Mouse (Mus musculus) embryonic facial prominence, embryonic 11.5 days (tissue): ENCODE data around the gene Rbm46. TPM values are rescaled to one million over a fixed set of nuclear protein-coding genes. Genes with fewer than 3 reads are reported as not detected.

Experiments
- ATAC-seq: fragments of 200-750 bp; cut with Nextera tagmentation; replicated peaks from 2 replicates; pipeline ENCODE4 v1.8.0; 2017; ENCODE audit warnings: low read depth; ENCODE audit not compliant: insufficient number of reproducible peaks, low FRiP score, low TSS enrichment
- DNase-seq: peaks from one replicate; pipeline ENCODE4 v3.0.0-alpha.2; 2015; ENCODE audit warnings: low spot score
- H3K27ac ChIP-seq: fragments of 300-500 bp; sonication (generic); replicated peaks from 2 replicates; pipeline ENCODE4 v1.5.1; 2014; ENCODE audit warnings: mild to moderate bottlenecking, low read depth, low read length, control low read depth
- H3K27me3 ChIP-seq: fragments of 300-500 bp; sonication (generic); 2 replicates; pipeline ENCODE4 v1.6.1; 2014; ENCODE audit warnings: mild to moderate bottlenecking, low read length, moderate library complexity, mixed read lengths; ENCODE audit not compliant: control insufficient read depth, insufficient read depth
- H3K36me3 ChIP-seq: fragments of 300-500 bp; sonication (generic); replicated peaks from 2 replicates; pipeline ENCODE4 v1.6.1; 2014; ENCODE audit warnings: low read depth, mild to moderate bottlenecking, low read length, moderate library complexity, mixed read lengths; ENCODE audit not compliant: control insufficient read depth, insufficient read depth
- H3K4me1 ChIP-seq: fragments of 300-500 bp; sonication (generic); 2 replicates; pipeline ENCODE4 v1.6.1; 2014; ENCODE audit warnings: low read length, mixed read lengths; ENCODE audit not compliant: control insufficient read depth, insufficient read depth
- H3K4me2 ChIP-seq: fragments of 300-500 bp; sonication (generic); 2 replicates; pipeline ENCODE4 v1.6.1; 2014; ENCODE audit warnings: low read depth, mild to moderate bottlenecking, control low read depth, low read length, moderate library complexity
- H3K4me3 ChIP-seq: fragments of 300-500 bp; sonication (generic); 2 replicates; pipeline ENCODE4 v1.5.1; 2014; ENCODE audit warnings: low read depth, low read length, control low read depth
- H3K9ac ChIP-seq: fragments of 300-500 bp; sonication (generic); replicated peaks from 2 replicates; pipeline ENCODE4 v1.6.1; 2014; ENCODE audit warnings: mild to moderate bottlenecking, control low read depth, low read length
- H3K9me3 ChIP-seq: fragments of 300-500 bp; sonication (generic); replicated peaks from 2 replicates; pipeline ENCODE4 v1.6.1; 2016; ENCODE audit warnings: mild to moderate bottlenecking, low read length, inconsistent platforms, mixed read lengths; ENCODE audit not compliant: control insufficient read depth
- WGBS: fragments of 180-500 bp; shearing (Covaris S2); extraction: QIAGEN DNeasy Blood & Tissue Kit; methylation state at CpG from one replicate; pipeline ENCODE4 v1.1.7; 2014; 5-methylcytosine and 5-hydroxymethylcytosine counted together
- polyA plus RNA-seq: library from polyadenylated mRNA; unstranded; fragments of >200 nt; fragmentation: Nextera tagmentation; extraction: Ambion mirVana; gene quantifications from 2 replicates; pipeline ENCODE4 v1.2.1, GENCODE M21; 2014

The Rbm46 gene
- polyA plus RNA-seq, 1 experiment from 2014 or later = 5.2 TPM

GRCm38 (mm10) chr3:82808323-82808911 lies 67.9 kb downstream of the Rbm46 start:
- H3K36me3 ChIP-seq = no peaks in the 10 kb centered on the region
- no peaks in the 10 kb centered on the region for H3K27me3 ChIP-seq
- no peak overlapping the region for H3K4me3 ChIP-seq
- H3K4me1 ChIP-seq = no peaks in the 10 kb centered on the region
- no peak overlapping the region for H3K9ac ChIP-seq
- 92% methylated on average over 1 of the region's 1 CpGs for WGBS
- no peaks in the 10 kb centered on the region for H3K9me3 ChIP-seq
- DNase-seq (no peak), ATAC-seq (no peak)
- H3K4me2 ChIP-seq = no peak overlapping the region
- H3K27ac ChIP-seq = no peak overlapping the region

- no peak overlapping the region for H3K4me3 ChIP-seq
- H3K9me3 ChIP-seq = no peaks in the 10 kb centered on the region
- ATAC-seq (no peak), DNase-seq (no peak)
- H3K4me1 ChIP-seq = no peaks in the 10 kb centered on the region
- H3K27ac ChIP-seq = no peak overlapping the region
- no peak overlapping the region for H3K4me2 ChIP-seq
- H3K27me3 ChIP-seq = no peaks in the 10 kb centered on the region
- 83% methylated on average over 7 of the region's 7 CpGs for WGBS
- no peaks in the 10 kb centered on the region for H3K36me3 ChIP-seq
- H3K9ac ChIP-seq = no peak overlapping the region
These were observed 71.0 kb downstream of the Rbm46 start for GRCm38 (mm10) chr3:82805291-82805690.

- H3K36me3 ChIP-seq = no peaks in the 10 kb centered on the region
- H3K4me3 ChIP-seq = no peak overlapping the region
- no peaks in the 10 kb centered on the region for H3K4me1 ChIP-seq
- H3K4me2 ChIP-seq = no peak overlapping the region
- ATAC-seq (no peak), DNase-seq (no peak)
- whole genome bisulfite sequencing = 89% methylated on average over 3 of the region's 3 CpGs
- no peak overlapping the region for H3K27ac ChIP-seq
- H3K9ac ChIP-seq = no peak overlapping the region
- H3K27me3 ChIP-seq = no peaks in the 10 kb centered on the region
- no peaks in the 10 kb centered on the region for H3K9me3 ChIP-seq
These were observed 75.8 kb downstream of the Rbm46 start for GRCm38 (mm10) chr3:82800470-82800843.

- WGBS = 84% methylated on average over 4 of the region's 4 CpGs
- Histone ChIP-seq H3K27me3 (no peaks in the 10 kb centered on the region), H3K4me1 (no peaks in the 10 kb centered on the region), H3K4me2 (no peak overlapping the region), H3K9ac (no peak overlapping the region), H3K36me3 (no peaks in the 10 kb centered on the region), H3K27ac (no peak overlapping the region), H3K9me3 (no peaks in the 10 kb centered on the region), H3K4me3 (no peak overlapping the region)
- ATAC-seq (no peak), DNase-seq (no peak)
These were observed 76.4 kb downstream of the Rbm46 start for GRCm38 (mm10) chr3:82799735-82800469.

- no peaks in the 10 kb centered on the region for H3K9me3 ChIP-seq
- no peaks in the 10 kb centered on the region for H3K27me3 ChIP-seq
- H3K36me3 ChIP-seq = no peaks in the 10 kb centered on the region
- WGBS = 75% methylated on average over 1 of the region's 1 CpGs
- H3K4me1 ChIP-seq = no peaks in the 10 kb centered on the region
- H3K4me3 ChIP-seq = no peak overlapping the region
- no peak overlapping the region for H3K4me2 ChIP-seq
- ATAC-seq (no peak), DNase-seq (no peak)
- no peak overlapping the region for H3K9ac ChIP-seq
- no peak overlapping the region for H3K27ac ChIP-seq
These were observed 82.6 kb downstream of the Rbm46 start for GRCm38 (mm10) chr3:82793656-82794055.

- H3K27ac ChIP-seq = no peak overlapping the region
- H3K4me1 ChIP-seq = no peaks in the 10 kb centered on the region
- 87% methylated on average over 3 of the region's 3 CpGs for WGBS
- H3K4me2 ChIP-seq = no peak overlapping the region
- DNase-seq (no peak), ATAC-seq (no peak)
- no peaks in the 10 kb centered on the region for H3K36me3 ChIP-seq
- H3K4me3 ChIP-seq = no peak overlapping the region
- H3K9me3 ChIP-seq = no peaks in the 10 kb centered on the region
- H3K9ac ChIP-seq = no peak overlapping the region
- no peaks in the 10 kb centered on the region for H3K27me3 ChIP-seq
These were observed 84.6 kb downstream of the Rbm46 start for GRCm38 (mm10) chr3:82791663-82792062.

Other genes starting within 250 kb of the Rbm46 start
- not detected in 2 replicates for gene Lrat, start 27.5 kb upstream of the Rbm46 start, polyA plus RNA-seq
- 0.43 TPM in 1 of 2 replicates, not detected in the other for gene Fgg, start 131.2 kb upstream of the Rbm46 start, polyA plus RNA-seq
- gene Fga, start 149.6 kb upstream of the Rbm46 start, polyA plus RNA-seq = 0.10 TPM in 1 of 2 replicates, not detected in the other
- 0.08 and 0.14 TPM in 2 replicates for gene Fgb, start 173.4 kb upstream of the Rbm46 start, polyA plus RNA-seq
- gene Plrg1, start 179.0 kb upstream of the Rbm46 start, polyA plus RNA-seq = 141 TPM in 2 replicates